Mouse (Mus musculus): Measurements from ENCODE around the gene Sfmbt1. TPM values are rescaled to one million over a fixed set of nuclear protein-coding genes. Genes with fewer than 3 reads are reported as not detected.

The Sfmbt1 gene
- total RNA-seq, 1 experiment from 2014 or later = 6.9 TPM

- no peak for ATAC-seq (replicated peaks; ENCODE audit: insufficient number of reproducible peaks, low FRiP score, low TSS enrichment, poor library complexity, severe bottlenecking)
Observed at GRCm38 (mm10) chr14:30861421-30862125, 146.9 kb downstream of the Sfmbt1 start.

- no peak for ATAC-seq (replicated peaks; ENCODE audit: insufficient number of reproducible peaks, low FRiP score, low TSS enrichment, poor library complexity, severe bottlenecking)
Observed at GRCm38 (mm10) chr14:30862368-30862767, 147.7 kb downstream of the Sfmbt1 start.

- ATAC-seq (replicated peaks; ENCODE audit: insufficient number of reproducible peaks, low FRiP score, low TSS enrichment, poor library complexity, severe bottlenecking) = no peak
Observed at GRCm38 (mm10) chr14:30865311-30865710, 150.7 kb downstream of the Sfmbt1 start.

GRCm38 (mm10) chr14:30867042-30867441 lies 152.4 kb downstream of the Sfmbt1 start:
- ATAC-seq (replicated peaks; ENCODE audit: insufficient number of reproducible peaks, low FRiP score, low TSS enrichment, poor library complexity, severe bottlenecking) = peak; percentile 69; the same call in 1 of the 2 replicates

GRCm38 (mm10) chr14:30868826-30869225 lies 154.2 kb downstream of the Sfmbt1 start:
- no peak for ATAC-seq (replicated peaks; ENCODE audit: insufficient number of reproducible peaks, low FRiP score, low TSS enrichment, poor library complexity, severe bottlenecking)

GRCm38 (mm10) chr14:30869391-30869801 lies 154.7 kb downstream of the Sfmbt1 start:
- no peak for ATAC-seq (replicated peaks; ENCODE audit: insufficient number of reproducible peaks, low FRiP score, low TSS enrichment, poor library complexity, severe bottlenecking)

- ATAC-seq (replicated peaks; ENCODE audit: insufficient number of reproducible peaks, low FRiP score, low TSS enrichment, poor library complexity, severe bottlenecking) = no peak
Observed at GRCm38 (mm10) chr14:30870206-30871147, 155.8 kb downstream of the Sfmbt1 start.

Other genes starting within 250 kb of the Sfmbt1 start
- 17.9 to 41.2 TPM (median 31.6 TPM) in 3 replicates for gene Dcp1a, start 235.3 kb upstream of the Sfmbt1 start, total RNA-seq (2017)
- 3.2 to 5.0 TPM (median 3.7 TPM) in 3 replicates for gene Cacna1d, start 223.4 kb upstream of the Sfmbt1 start, total RNA-seq (2017)
- gene Tkt, start 166.5 kb upstream of the Sfmbt1 start, total RNA-seq (2017) = 278 to 467 TPM (median 383 TPM) in 3 replicates
- gene Prkcd, start 88.6 kb upstream of the Sfmbt1 start, total RNA-seq (2017) = 610 to 725 TPM (median 637 TPM) in 3 replicates
- 14.2 to 22.2 TPM (median 16.0 TPM) in 3 replicates for gene Rft1, start 60.5 kb upstream of the Sfmbt1 start, total RNA-seq (2017)
- gene Tmem110, start 110.7 kb downstream of the Sfmbt1 start, total RNA-seq (2017) = 6.1 to 14.1 TPM (median 11.7 TPM) in 3 replicates
- 0.49 to 1.3 TPM in 2 of 3 replicates, not detected in the other for gene Mustn1, start 164.4 kb downstream of the Sfmbt1 start, total RNA-seq (2017)
- gene Itih4, start 171.6 kb downstream of the Sfmbt1 start, total RNA-seq (2017) = not detected in 3 replicates
- gene Itih3, start 208.9 kb downstream of the Sfmbt1 start, total RNA-seq (2017) = not detected in 3 replicates
- not detected in 3 replicates for gene Itih1, start 228.4 kb downstream of the Sfmbt1 start, total RNA-seq (2017)
- 5.3 to 6.9 TPM (median 5.3 TPM) in 3 replicates for gene Nek4, start 236.5 kb downstream of the Sfmbt1 start, total RNA-seq (2017)

All from monocyte, adult 5-6 weeks (primary cell).